Mouse (Mus musculus) midbrain, embryonic 14.5 days (tissue): ENCODE data around the gene Snx18. TPM values are rescaled to one million over a fixed set of nuclear protein-coding genes. Genes with fewer than 3 reads are reported as not detected.

Source experiments
- ATAC-seq: fragments of 200-750 bp; cut with Nextera tagmentation; 2 replicates; pipeline ENCODE4 v1.8.0; 2017; ENCODE audit warnings: moderate number of reproducible peaks, moderate library complexity; ENCODE audit not compliant: low FRiP score, low TSS enrichment
- DNase-seq: peaks from one replicate; pipeline ENCODE4 v3.0.0-alpha.2; 2015
- H3K27ac ChIP-seq: fragments of 300-500 bp; sonication (generic); replicated peaks from 2 replicates; pipeline ENCODE4 v1.5.1; 2014; ENCODE audit warnings: mild to moderate bottlenecking, low read depth, low read length, moderate library complexity
- H3K27me3 ChIP-seq: fragments of 300-500 bp; sonication (generic); 2 replicates; pipeline ENCODE4 v1.6.1; 2014; ENCODE audit warnings: low read length, control low read depth, mixed read lengths; ENCODE audit not compliant: control insufficient read depth, insufficient read depth
- H3K36me3 ChIP-seq: fragments of 300-500 bp; sonication (generic); 2 replicates; pipeline ENCODE4 v1.6.1; 2014; ENCODE audit warnings: low read length, control low read depth; ENCODE audit not compliant: control insufficient read depth, insufficient read depth
- H3K4me1 ChIP-seq: fragments of 300-500 bp; sonication (generic); 2 replicates; pipeline ENCODE4 v1.6.1; 2014; ENCODE audit warnings: mild to moderate bottlenecking, antibody characterized with exemption, low read length, control low read depth; ENCODE audit not compliant: control insufficient read depth, insufficient read depth
- H3K4me2 ChIP-seq: fragments of 300-500 bp; sonication (generic); 2 replicates; pipeline ENCODE4 v1.6.1; 2014; ENCODE audit warnings: mild to moderate bottlenecking, low read length, moderate library complexity
- H3K4me3 ChIP-seq: fragments of 300-500 bp; sonication (generic); replicated peaks from 2 replicates; pipeline ENCODE4 v1.5.1; 2014; ENCODE audit warnings: low read depth, low read length
- H3K9ac ChIP-seq: fragments of 300-500 bp; sonication (generic); replicated peaks from 2 replicates; pipeline ENCODE4 v1.6.1; 2014; ENCODE audit warnings: mild to moderate bottlenecking, low read length, moderate library complexity
- H3K9me3 ChIP-seq: fragments of 300-500 bp; sonication (generic); 2 replicates; pipeline ENCODE4 v1.6.1; 2016; ENCODE audit warnings: low read length, control low read depth, mixed read lengths; ENCODE audit not compliant: control insufficient read depth
- WGBS: fragments of 180-500 bp; shearing (Covaris S2); extraction: QIAGEN DNeasy Blood & Tissue Kit; methylation state at CpG from one replicate; pipeline ENCODE4 v1.1.7; 2014; 5-methylcytosine and 5-hydroxymethylcytosine counted together
- polyA plus RNA-seq: library from polyadenylated mRNA; unstranded; fragments of >200 nt; fragmentation: Nextera tagmentation; extraction: Ambion mirVana; gene quantifications from 2 replicates; pipeline ENCODE4 v1.2.1, GENCODE M21; 2014

Gene Snx18
- polyA plus RNA-seq, 1 experiment from 2014 or later, result 13.2 TPM

DNA sequence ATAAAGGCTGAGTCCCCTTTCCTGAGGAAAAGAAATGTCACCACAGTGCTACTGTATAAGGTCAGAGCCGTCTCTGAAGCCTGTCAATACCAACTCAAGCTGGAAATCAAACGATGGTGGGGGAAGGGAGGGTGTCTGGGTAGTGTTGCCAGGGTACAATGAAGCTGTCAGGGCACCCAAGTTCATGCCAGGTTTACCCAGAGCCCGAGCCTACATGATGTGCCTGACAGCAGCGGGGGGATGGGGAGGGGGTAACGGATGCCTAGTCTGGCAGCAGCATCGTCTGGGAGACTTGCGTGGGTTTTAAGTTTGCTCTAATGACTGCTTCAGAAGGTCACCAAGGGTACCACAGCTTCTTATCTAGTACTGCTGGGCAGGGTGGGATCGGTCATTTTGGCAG, 23.1 kb downstream of the Snx18 start:
- H3K27ac ChIP-seq, result no peak overlapping the region
- no peak overlapping the region for H3K4me2 ChIP-seq
- H3K4me1 ChIP-seq, result no peaks in the 10 kb centered on the region
- no peaks in the 10 kb centered on the region for H3K9me3 ChIP-seq
- ATAC-seq (no peak), DNase-seq (no peak)
- peaks cover 14% of the 10 kb centered on the region for H3K36me3 ChIP-seq
- no peak overlapping the region for H3K4me3 ChIP-seq
- 65% methylated on average over 8 of the region's 8 CpGs for WGBS
- H3K9ac ChIP-seq, result no peak overlapping the region
- H3K27me3 ChIP-seq, result no peaks in the 10 kb centered on the region

DNA sequence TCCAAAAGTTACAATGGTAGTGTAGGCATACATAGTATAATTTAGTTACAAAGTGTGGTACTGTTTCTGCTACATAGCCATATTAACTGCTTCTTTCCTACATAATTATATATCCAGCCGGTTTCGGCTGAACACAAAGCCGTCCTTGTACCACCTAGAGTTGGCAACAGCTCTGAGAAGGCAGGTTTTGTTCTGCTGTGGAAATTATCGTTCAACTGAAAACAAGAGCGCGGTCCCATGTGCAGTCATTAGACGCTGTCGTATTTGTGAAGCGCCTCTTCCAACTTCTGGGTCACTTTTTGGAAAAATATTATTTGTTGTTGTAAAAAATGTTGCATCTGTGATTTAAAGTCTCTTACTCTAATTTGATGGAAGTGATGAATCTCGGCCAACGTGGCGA, 24.0 kb downstream of the Snx18 start:
- no peaks in the 10 kb centered on the region for H3K9me3 ChIP-seq
- no peak for ATAC-seq
- no peak overlapping the region for H3K4me2 ChIP-seq
- 91% methylated on average over 12 of the region's 12 CpGs for WGBS
- H3K27me3 ChIP-seq, result no peaks in the 10 kb centered on the region
- no peak overlapping the region for H3K27ac ChIP-seq
- peaks cover 14% of the 10 kb centered on the region for H3K36me3 ChIP-seq
- no peaks in the 10 kb centered on the region for H3K4me1 ChIP-seq
- no peak overlapping the region for H3K4me3 ChIP-seq
- no peak for DNase-seq
- no peak overlapping the region for H3K9ac ChIP-seq

DNA sequence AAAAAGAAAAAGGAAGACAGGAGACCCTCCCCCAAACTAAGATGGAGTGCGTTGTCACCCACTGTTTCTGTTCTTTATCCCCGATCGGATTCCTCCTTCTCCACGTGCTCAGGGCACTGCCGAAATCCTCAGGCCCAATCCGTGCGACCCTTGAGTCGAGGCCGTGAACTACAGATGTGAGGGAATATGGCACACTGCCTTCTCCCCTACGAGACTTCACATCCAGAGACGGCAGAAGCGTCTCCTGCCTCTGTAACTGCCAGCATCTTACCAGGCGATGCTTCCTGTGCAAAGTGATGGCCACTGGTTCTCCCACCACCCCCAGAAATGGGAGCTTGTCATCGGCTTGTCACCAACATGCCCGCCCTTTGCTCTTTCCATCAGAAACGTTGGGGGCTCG, 24.7 kb downstream of the Snx18 start:
- H3K36me3 ChIP-seq, result peaks cover 14% of the 10 kb centered on the region
- ATAC-seq (no peak), DNase-seq (no peak)
- H3K9ac ChIP-seq, result no peak overlapping the region
- H3K4me2 ChIP-seq, result no peak overlapping the region
- no peaks in the 10 kb centered on the region for H3K9me3 ChIP-seq
- no peaks in the 10 kb centered on the region for H3K4me1 ChIP-seq
- H3K4me3 ChIP-seq, result no peak overlapping the region
- WGBS, result 91% methylated on average over 17 of the region's 17 CpGs
- no peaks in the 10 kb centered on the region for H3K27me3 ChIP-seq
- no peak overlapping the region for H3K27ac ChIP-seq

DNA sequence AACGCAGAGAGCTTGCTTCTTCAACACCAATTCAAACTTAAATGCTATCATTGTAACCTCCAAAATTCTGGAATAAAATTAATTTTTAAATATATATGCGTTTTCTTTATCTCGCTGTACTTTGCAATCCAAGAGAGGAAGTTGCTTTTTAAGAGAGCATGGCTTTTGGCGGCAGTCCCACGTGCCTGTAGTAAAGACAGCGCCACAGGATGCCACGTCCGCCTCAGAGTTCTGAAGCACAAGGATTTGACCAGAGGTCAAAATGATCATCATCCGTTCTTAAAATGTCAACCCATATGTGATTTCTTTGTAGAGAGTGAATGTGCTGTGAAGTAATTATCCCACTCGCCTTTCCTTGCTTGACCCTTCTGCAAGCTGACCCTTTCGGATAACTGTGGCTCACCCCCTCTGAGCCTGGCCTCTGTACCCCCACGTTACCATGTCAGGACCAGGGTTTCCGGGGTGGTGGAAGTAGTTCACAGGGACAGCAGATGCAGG, 25.6 kb downstream of the Snx18 start:
- Histone ChIP-seq H3K27me3 (no peaks in the 10 kb centered on the region), H3K9ac (no peak overlapping the region), H3K27ac (no peak overlapping the region), H3K36me3 (peaks cover 14% of the 10 kb centered on the region), H3K4me2 (no peak overlapping the region), H3K9me3 (no peaks in the 10 kb centered on the region), H3K4me1 (peaks cover under 1% of the 10 kb centered on the region; the same call in 1 of the 2 replicates), H3K4me3 (no peak overlapping the region)
- ATAC-seq (no peak), DNase-seq (no peak)
- 94% methylated on average over 13 of the region's 13 CpGs for WGBS

DNA sequence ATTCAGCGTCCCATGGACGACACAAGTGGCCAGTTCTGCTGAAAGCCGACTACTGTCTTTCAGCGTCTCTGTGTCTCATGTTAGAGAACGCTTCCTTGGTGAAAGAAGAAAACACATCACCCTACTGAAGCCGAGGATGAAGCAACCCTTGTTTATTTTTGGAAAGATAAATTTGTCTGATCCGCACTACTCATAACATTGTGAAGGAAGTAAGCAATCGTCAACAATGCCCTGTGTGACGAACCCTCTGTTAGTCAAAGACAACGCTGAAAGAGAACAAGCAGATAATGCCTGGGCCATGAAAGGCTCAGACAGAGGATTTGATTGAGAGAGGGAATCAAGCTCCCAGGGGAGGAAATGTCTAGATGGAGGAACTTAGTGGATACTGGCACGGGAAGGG, 27.0 kb downstream of the Snx18 start:
- Histone ChIP-seq H3K4me3 (no peak overlapping the region), H3K9me3 (no peaks in the 10 kb centered on the region), H3K9ac (no peak overlapping the region), H3K27ac (no peak overlapping the region), H3K4me1 (peaks cover 14% of the 10 kb centered on the region), H3K27me3 (no peaks in the 10 kb centered on the region), H3K36me3 (peaks cover 14% of the 10 kb centered on the region), H3K4me2 (no peak overlapping the region)
- DNase-seq (no peak), ATAC-seq (no peak)
- 90% methylated on average over 11 of the region's 11 CpGs for WGBS

DNA sequence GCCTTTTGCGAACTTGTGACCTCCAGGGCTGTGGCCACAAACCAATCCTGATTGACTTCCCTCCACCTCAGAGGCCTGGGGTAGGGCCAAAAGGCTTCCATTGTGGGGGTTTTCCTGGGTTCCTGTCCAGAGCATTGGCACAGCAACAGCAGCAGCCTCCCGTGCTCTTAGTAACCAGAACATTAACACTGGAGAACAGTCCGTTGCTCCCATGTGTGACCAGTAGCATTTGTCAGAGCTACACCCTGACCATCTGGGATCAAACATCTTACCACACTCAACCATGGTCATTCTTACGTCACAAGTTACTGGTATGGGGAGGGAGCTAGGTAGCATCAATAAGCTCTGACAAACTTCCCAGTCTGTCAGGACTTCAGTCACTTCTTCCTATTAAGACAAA, 28.1 kb downstream of the Snx18 start:
- Histone ChIP-seq H3K4me1 (peaks cover 14% of the 10 kb centered on the region), H3K4me2 (no peak overlapping the region), H3K36me3 (peaks cover 14% of the 10 kb centered on the region), H3K9ac (no peak overlapping the region), H3K4me3 (no peak overlapping the region), H3K27ac (no peak overlapping the region), H3K9me3 (no peaks in the 10 kb centered on the region), H3K27me3 (no peaks in the 10 kb centered on the region)
- DNase-seq (no peak), ATAC-seq (no peak)
- WGBS, result 95% methylated on average over 4 of the region's 4 CpGs

DNA sequence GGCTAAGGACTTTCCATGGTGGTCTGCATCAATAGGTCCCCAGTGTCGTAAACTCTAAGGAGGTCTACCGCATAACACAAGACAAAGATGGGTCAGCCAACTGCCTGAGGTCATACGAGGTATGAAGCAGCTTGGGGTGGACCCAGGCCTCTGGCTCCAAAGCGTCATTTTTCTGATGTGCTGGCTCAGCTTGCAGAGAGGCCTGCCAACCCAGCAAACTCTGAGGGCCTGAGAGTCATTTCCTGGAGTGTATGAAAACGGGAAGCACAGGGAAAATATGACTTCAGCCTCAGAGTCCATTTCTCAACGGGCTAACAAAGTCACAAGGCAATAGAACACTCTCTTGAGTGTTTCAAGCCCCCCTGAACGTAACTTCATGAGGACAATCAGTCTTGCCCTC, 28.9 kb downstream of the Snx18 start:
- ATAC-seq (no peak), DNase-seq (no peak)
- Histone ChIP-seq H3K27me3 (no peaks in the 10 kb centered on the region), H3K9ac (no peak overlapping the region), H3K27ac (no peak overlapping the region), H3K9me3 (no peaks in the 10 kb centered on the region), H3K4me3 (no peak overlapping the region), H3K36me3 (peaks cover 14% of the 10 kb centered on the region), H3K4me1 (peaks cover 14% of the 10 kb centered on the region), H3K4me2 (no peak overlapping the region)
- WGBS, result 90% methylated on average over 7 of the region's 7 CpGs

DNA sequence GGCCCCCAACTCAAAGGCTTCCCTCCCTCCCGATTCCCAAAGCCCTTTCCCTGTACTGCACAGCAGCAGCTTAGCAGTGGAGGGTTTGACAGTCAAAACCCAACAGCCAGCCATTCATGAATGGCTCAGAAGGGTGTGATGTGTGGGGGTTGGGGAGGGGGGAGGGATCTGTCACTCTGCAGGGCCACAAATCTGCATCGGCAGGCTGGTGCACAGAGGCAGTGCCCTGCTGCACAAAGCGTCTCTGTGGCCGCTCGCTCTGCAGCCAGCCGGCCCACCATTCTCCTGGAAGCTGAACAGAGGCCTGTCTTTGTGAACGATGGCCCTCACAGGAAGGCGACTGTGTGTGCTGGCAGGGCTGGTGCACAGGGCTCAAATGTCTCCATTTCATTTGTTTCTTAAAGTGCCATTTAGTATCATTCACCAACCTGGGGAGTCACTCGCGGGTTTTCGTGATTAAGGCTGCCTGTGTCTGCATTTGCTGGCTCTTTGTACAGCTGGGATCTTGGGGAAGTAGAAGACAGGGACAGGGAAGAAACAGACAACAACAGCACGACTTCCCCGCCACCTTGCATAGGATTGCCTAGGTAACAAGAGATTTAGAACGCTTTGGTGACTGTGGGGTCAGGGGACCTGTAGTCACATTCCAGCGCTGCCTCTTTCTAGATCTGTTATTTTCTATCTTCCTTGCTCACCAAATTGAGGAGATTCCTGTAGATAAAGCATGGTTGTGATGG, 31.0 kb downstream of the Snx18 start:
- peaks cover 14% of the 10 kb centered on the region for H3K4me1 ChIP-seq
- peak overlapping the region; percentile 27 for H3K4me2 ChIP-seq
- H3K27ac ChIP-seq, result peak overlapping the region; percentile 72
- peak; percentile 78 for DNase-seq
- no peaks in the 10 kb centered on the region for H3K27me3 ChIP-seq
- ATAC-seq, result peak; percentile 90
- H3K36me3 ChIP-seq, result peaks cover 9% of the 10 kb centered on the region
- whole genome bisulfite sequencing, result 7% methylated on average over 15 of the region's 15 CpGs
- H3K4me3 ChIP-seq, result no peak overlapping the region
- no peak overlapping the region for H3K9ac ChIP-seq
- H3K9me3 ChIP-seq, result no peaks in the 10 kb centered on the region

DNA sequence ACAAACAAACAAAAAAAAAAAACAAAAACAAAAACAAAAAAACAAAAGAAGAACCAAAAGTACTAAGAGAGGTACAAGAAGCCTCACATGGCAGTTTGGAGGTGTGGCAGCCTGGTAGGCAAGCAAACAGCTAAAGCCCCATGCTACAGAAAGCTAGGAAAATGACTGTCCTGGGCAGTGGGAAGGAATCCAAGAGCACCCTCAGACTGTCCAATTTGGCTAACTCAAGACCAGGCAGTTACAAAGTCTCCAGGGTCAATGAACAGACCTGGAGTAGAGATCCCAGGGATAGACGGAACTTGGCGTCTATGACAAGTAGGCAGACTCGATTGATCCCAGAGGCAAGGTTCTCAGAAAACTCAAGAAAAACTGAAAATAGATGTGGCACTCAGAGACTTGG, 32.8 kb downstream of the Snx18 start:
- ATAC-seq, result no peak
- Histone ChIP-seq H3K9ac (no peak overlapping the region), H3K4me3 (no peak overlapping the region), H3K4me2 (no peak overlapping the region), H3K9me3 (no peaks in the 10 kb centered on the region), H3K27ac (no peak overlapping the region), H3K4me1 (peaks cover 14% of the 10 kb centered on the region), H3K27me3 (no peaks in the 10 kb centered on the region), H3K36me3 (peaks cover 3% of the 10 kb centered on the region)
- DNase-seq, result no peak
- 97% methylated on average over 3 of the region's 3 CpGs for WGBS
